Mouse (Mus musculus): ENCODE data around the gene Ptgis.
A peak's percentile ranks its signal among the peaks of the same experiment; 100 is the strongest.

Ptgis gene

GRCm38 (mm10) chr2:167188315-167189207, 51.8 kb downstream of the Ptgis start:
- DNase-seq: peak; percentile 13 to 22

GRCm38 (mm10) chr2:167187119-167187518, 53.3 kb downstream of the Ptgis start:
- no peak for DNase-seq

GRCm38 (mm10) chr2:167186544-167186943, 53.9 kb downstream of the Ptgis start:
- DNase-seq: no peak

- no peak for DNase-seq
These were observed 54.4 kb downstream of the Ptgis start for GRCm38 (mm10) chr2:167186003-167186402.

GRCm38 (mm10) chr2:167185432-167185831, 55.0 kb downstream of the Ptgis start:
- DNase-seq: no peak

- no peak for DNase-seq
These were observed 58.6 kb downstream of the Ptgis start for GRCm38 (mm10) chr2:167181662-167182389.

- no peak for DNase-seq
These were observed 59.3 kb downstream of the Ptgis start for GRCm38 (mm10) chr2:167181096-167181495.

GRCm38 (mm10) chr2:167179301-167179700, 61.1 kb downstream of the Ptgis start:
- no peak for DNase-seq

- DNase-seq: no peak
These were observed 63.2 kb downstream of the Ptgis start for GRCm38 (mm10) chr2:167177231-167177641.

GRCm38 (mm10) chr2:167175284-167175683, 65.1 kb downstream of the Ptgis start:
- DNase-seq: no peak

GRCm38 (mm10) chr2:167173051-167173875, 67.1 kb downstream of the Ptgis start:
- DNase-seq: no peak

- no peak for DNase-seq
These were observed 72.7 kb downstream of the Ptgis start for GRCm38 (mm10) chr2:167167515-167168212.

- no peak for DNase-seq
These were observed 76.8 kb downstream of the Ptgis start for GRCm38 (mm10) chr2:167163600-167163999.

- no peak for DNase-seq
These were observed 77.3 kb downstream of the Ptgis start for GRCm38 (mm10) chr2:167163134-167163533.

- DNase-seq: no peak
These were observed 77.8 kb downstream of the Ptgis start for GRCm38 (mm10) chr2:167162516-167163021.

GRCm38 (mm10) chr2:167159721-167160120, 80.7 kb downstream of the Ptgis start:
- no peak for DNase-seq

GRCm38 (mm10) chr2:167158780-167159179, 81.6 kb downstream of the Ptgis start:
- no peak for DNase-seq

GRCm38 (mm10) chr2:167156118-167156715, 84.2 kb downstream of the Ptgis start:
- DNase-seq: no peak

- DNase-seq: no peak
These were observed 84.8 kb downstream of the Ptgis start for GRCm38 (mm10) chr2:167155541-167155973.

- no peak for DNase-seq
These were observed 89.5 kb downstream of the Ptgis start for GRCm38 (mm10) chr2:167150880-167151279.

GRCm38 (mm10) chr2:167150135-167150534, 90.3 kb downstream of the Ptgis start:
- no peak for DNase-seq

GRCm38 (mm10) chr2:167149035-167149434, 91.4 kb downstream of the Ptgis start:
- DNase-seq: no peak

Data from thymus, adult 18-20 months (tissue).